Mouse (Mus musculus): ENCODE results near the gene Coq5.

- no peak for TF ChIP-seq ZNF384 (IDR thresholded peaks at IDR 0.05; ENCODE audit: low read depth, low read length)
- no peak for TF ChIP-seq MAFK (IDR thresholded peaks at IDR 0.05; ENCODE audit: insufficient read depth, low read depth, low read length)
- TF ChIP-seq CHD2 (IDR thresholded peaks at IDR 0.05; ENCODE audit: low read depth, low read length) = no peak
- no peak for TF ChIP-seq HCFC1 (IDR thresholded peaks at IDR 0.05; ENCODE audit: borderline replicate concordance, insufficient read depth, low read length)
- TF ChIP-seq ZC3H11A (IDR thresholded peaks at IDR 0.05; ENCODE audit: borderline replicate concordance, low read depth, low read length) = no peak
These were observed 7.3 kb upstream of the Coq5 start for GRCm38 (mm10) chr5:115271931-115272811.

Data from ES-E14 (cell line).